Mouse (Mus musculus) ovary, adult 18-20 months (tissue): ENCODE measurements around the gene Inpp5a.

Experiments used
- DNase-seq: peaks from one replicate; pipeline ENCODE4 v3.0.0; 2022; ENCODE audit warnings: low spot score, mixed read lengths

The Inpp5a gene

DNA sequence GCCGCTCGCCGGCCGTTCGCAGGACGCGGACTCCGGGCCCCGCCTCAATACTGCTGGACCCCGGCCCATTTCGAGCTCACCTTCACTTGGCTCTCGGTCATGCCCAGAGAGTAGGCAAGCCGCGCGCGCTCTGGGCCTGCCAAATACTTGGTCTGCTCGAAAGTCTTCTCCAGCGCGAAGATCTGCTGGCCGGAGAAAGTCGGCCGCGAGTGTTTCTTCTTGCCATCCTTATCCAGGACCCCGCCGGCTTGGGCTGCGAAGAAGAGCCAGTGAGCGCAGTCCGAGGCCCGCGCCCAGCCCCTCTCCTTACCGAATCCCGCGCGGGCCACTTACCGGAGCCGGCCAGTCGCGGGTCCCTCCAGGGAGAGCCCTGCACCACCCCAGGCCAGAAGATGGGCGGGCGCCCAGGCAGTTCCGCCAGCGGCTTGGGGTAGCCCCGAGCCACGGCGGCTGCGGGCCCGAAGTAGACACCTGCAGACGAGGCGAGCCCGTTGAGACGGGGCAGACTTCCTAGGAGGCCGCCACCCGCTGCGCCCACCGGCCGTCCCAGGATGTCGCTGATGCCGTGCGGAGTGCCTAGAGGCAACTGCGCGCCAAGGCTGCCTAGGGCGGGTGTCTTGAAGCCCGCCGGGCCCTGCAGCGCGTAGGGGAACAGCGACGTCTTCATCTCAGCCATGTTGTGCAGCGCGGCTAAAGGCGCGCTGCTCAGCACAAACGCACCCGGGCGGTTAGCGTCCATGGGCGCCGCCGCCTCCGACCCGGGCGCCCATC lies 193.1 kb downstream of the Inpp5a start:
- DNase-seq, result no peak

DNA sequence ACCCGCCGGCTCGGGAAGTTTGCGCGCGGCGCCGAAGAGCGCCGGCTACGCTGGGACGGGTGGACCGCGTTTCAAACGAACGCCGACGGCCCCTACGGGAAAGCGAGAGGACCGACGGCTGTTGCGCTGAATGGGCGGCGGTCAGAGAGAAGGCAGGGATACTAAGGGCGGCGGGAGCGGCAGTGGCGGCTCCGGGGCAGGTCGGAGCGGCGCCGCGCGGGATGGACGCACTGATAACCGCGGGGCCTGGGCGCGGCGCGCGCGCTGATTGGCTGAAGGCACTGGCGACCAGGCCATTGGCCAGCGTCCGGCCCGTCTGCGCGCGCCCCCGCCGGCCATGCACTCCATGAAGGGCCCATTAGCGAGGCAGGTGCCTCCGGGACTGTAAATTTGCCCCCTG lies 193.7 kb downstream of the Inpp5a start, which contains the start of gene Nkx6-2:
Gene Nkx6-2, minus strand, starts transcription at position 203 of the 400 bp plus-strand sequence.
- peak; percentile 32 for DNase-seq

GRCm38 (mm10) chr7:139583094-139583737 lies 194.3 kb downstream of the Inpp5a start:
- no peak for DNase-seq

DNA sequence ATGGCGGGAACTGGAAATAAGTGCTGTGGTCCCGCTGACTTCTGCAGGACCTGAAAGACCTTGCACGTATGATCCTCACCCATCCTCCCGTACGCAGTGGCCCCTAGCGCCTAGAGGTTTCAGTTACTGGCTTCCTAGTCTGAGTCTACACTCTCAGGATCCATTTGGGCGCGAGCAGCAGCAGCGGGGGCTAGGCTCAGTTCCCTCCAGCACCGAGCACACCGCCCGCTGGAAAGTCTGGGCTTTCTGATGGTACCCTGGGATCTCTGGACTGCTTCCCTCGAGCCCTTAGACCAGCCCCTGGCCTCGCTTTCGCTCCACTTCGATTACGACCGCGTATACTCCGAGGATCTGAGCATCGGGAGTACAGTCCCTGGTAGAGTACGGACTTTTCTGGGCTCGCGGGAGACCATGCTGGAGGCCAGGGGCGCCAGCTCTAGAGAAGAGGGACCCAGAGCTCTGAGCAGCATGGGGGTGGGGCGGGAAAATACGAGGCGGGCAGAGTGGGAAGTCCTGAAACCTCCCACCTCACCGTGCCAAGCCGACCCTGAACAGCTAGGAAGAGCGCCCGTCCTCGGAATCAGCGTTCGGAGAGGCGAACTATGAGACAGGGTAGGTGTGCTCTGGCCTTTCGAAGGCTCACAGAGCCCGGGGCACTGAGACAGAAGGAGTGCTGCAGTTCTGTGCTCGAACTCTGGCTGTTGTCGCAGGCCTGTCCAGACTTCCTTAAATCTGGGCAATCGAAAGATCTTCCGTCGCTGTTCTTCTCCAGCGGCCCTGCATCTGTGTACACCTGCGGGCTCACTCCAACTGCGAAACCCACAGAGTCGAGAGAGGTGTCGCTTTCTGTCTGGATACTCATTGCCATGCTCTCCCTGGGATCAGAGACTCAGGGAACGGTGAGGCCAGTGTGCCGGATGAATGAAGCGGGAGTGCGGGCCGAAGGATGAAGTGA lies 195.6 kb downstream of the Inpp5a start:
- no peak for DNase-seq

- no peak for DNase-seq
Measured at GRCm38 (mm10) chr7:139585183-139585821, 196.4 kb downstream of the Inpp5a start.

- DNase-seq, result no peak
Measured at GRCm38 (mm10) chr7:139587919-139588318, 199.0 kb downstream of the Inpp5a start.

DNA sequence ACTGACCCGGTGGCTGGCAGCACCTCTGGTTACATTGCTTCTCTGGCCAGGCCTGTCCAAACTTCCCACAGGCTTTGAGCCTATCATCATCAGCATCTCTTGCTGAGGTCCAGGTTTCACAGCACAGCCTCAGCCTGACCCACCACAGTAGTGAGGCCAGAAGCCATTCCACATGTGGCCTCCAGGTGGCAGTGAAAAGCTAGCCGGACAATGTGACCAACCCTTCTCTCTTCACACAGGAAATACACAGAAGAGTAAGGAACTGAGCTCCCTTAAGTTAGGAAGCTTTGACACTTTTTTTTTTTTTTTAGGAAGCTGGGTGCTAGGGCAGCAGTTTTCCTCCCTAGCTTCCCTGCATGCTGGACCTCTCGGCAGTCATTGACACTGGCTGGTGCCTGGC lies 201.4 kb downstream of the Inpp5a start:
- DNase-seq, result no peak

- no peak for DNase-seq
Measured at GRCm38 (mm10) chr7:139591311-139591710, 202.4 kb downstream of the Inpp5a start.

DNA sequence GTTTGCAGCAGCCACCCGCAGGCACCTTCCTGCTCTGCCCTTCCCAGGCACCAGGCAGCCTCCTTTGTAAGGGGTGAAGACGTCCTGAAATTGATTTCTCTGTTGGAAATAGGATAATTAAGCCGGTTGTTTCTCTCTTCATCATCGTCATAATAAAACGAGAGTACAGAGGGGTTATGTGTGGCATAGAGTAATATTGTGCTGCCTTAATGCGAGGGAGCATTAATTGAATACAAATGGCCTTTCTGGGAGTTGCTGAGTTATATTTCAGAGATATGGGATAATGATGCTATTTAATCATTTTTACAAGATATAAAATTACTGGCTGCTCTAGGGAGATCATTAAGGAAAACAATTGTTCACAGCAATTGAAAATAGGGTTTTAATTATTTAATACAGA lies 206.4 kb downstream of the Inpp5a start:
- DNase-seq, result no peak

- no peak for DNase-seq
Measured at GRCm38 (mm10) chr7:139595862-139596261, 207.0 kb downstream of the Inpp5a start.

DNA sequence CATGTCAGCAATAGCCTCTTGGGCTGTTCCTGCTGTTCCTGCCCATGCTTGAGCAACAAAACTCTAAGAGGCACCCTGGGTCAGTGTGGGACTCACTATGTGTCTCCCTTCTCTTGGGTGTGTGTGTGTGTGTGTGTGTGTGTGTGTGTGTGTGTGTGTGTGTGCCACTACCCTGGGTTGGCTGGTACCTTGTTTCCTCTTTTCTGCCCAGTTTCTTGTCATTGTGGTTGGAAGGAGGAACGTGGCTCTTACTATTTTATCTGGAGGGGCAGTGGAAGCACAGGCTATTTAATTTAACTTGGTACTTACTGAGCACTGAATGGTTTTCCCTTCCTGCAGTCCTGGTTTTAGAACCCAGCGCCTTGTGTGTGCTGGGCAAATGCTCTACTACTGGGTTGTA lies 221.4 kb downstream of the Inpp5a start:
- no peak for DNase-seq

GRCm38 (mm10) chr7:139615767-139616766 lies 227.2 kb downstream of the Inpp5a start:
- DNase-seq, result peak; percentile 7

DNA sequence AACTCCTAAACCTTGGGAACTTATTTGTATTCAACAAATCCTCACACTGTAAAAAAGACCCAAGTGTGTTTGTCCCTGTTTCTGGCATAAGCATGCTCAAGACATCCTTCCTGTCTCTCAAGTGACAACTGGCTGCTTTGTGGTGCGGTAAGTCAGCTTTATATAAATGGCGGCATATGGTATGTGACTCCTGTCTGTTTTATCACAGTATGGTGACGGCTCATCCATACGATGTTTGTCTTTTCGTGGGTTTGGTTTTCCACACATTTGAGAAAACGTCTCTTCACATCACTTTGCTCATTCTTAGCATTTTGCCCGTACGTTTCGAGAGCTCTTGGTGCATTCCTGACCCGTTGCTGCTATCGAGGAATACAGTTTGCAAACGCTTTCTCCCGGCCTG lies 233.7 kb downstream of the Inpp5a start:
- DNase-seq, result no peak

DNA sequence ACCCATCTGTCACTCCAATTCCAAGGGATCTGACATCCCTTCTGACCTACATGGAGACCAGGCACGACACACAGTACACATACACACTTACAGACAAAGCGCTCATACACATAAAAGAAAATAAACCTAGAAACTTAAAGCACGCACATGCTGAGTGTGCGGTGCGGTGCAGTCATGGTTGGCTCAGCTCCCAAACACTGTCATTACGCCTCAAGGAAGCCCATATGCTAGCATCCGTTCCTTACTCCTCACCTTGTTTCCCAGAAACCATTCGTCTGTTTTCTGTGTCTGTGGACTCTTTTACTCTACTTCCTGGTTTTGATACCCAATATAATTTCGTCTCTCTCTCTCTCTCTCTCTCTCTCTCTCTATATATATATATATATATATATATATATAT lies 236.2 kb downstream of the Inpp5a start:
- no peak for DNase-seq
